Mouse (Mus musculus) liver, embryonic 14.5 days (tissue): ENCODE data around the gene Ier5.

ENCODE experiments used
- CTCF ChIP-seq: IDR thresholded peaks from 2 replicates; pipeline ENCODE4 v1.5.1; 2016; ENCODE audit warnings: antibody characterized with exemption, low read depth, control low read depth
- EP300 ChIP-seq: IDR thresholded peaks from 2 replicates; pipeline ENCODE4 v1.6.1; 2016; ENCODE audit warnings: antibody characterized with exemption, low read depth

- TF ChIP-seq CTCF (no peak), EP300 (no peak)
These were observed 24.6 kb downstream of the Ier5 start for GRCm38 (mm10) chr1:155074856-155075255.
